Mouse (Mus musculus) cortical plate, adult 2 months (tissue): ENCODE measurements around the gene Grk4.

Source experiments
- CTCF ChIP-seq: fragments of 200-500 bp; IDR thresholded peaks from 2 replicates; pipeline ENCODE4 v1.5.1; 2011; ENCODE audit warnings: mild to moderate bottlenecking, control low read depth, low read length; ENCODE audit not compliant: insufficient read depth; ENCODE audit errors: extremely low read depth
- POLR2A ChIP-seq: fragments of 200-500 bp; IDR thresholded peaks from 2 replicates; pipeline ENCODE4 v1.6.1; 2011; ENCODE audit warnings: mild to moderate bottlenecking, low read length, control low read depth; ENCODE audit not compliant: insufficient read depth; ENCODE audit errors: extremely low read depth

DNA sequence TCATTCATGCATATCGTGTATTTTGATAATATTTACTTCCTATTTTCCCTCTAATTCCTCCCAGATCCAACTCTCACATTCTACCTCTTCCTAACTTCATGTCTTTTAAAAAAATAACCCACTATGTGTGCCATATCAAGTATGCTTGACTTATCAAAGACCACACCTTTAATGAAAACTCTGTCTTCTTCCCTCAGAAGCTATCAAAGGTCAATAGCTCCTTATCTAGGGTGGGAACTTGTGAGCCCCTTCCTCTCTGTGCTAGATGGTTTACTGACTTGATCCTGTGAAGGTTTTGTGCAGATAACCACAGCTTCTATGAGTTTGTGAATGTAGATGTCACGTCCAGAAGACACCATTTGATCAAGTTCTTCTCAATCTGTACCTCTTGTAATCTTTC, 32.6 kb downstream of the Grk4 start:
- TF ChIP-seq POLR2A (no peak), CTCF (no peak)
